Mouse (Mus musculus): ENCODE results near the gene 1700030K09Rik. TPM values are rescaled to one million over a fixed set of nuclear protein-coding genes. Genes with fewer than 3 reads are reported as not detected.

Gene 1700030K09Rik
- polyA plus RNA-seq (2014; fragmentation: Nextera tagmentation; extraction: Ambion mirVana), result 8.1 and 9.4 TPM in 2 replicates

- no peaks in the 10 kb centered on the region for H3K27me3 ChIP-seq (ENCODE audit: control insufficient read depth, insufficient read depth, low read length)
- peak within 1 kb of the TSS; percentile 85 for H3K4me2 ChIP-seq (ENCODE audit: low read length)
- peaks cover 4 to 6% of the 10 kb centered on the region in 2 experiments; a peak in 3 of 4 replicates for H3K4me1 ChIP-seq (ENCODE audit: control insufficient read depth in 2 of 2, insufficient read depth in 2 of 2, low read length in 2 of 2)
- H3K36me3 ChIP-seq (ENCODE audit: control insufficient read depth, insufficient read depth, low read length), result no peaks in the 10 kb centered on the region
- peak; percentile 98 for ATAC-seq (ENCODE audit: insufficient number of reproducible peaks, insufficient read depth, low FRiP score, low read depth)
- WGBS, result 4% methylated on average over 34 of the region's 34 CpGs
- peak within 1 kb of the TSS; percentile 47 to 63 for H3K4me3 ChIP-seq (ENCODE audit: control insufficient read depth in 1 of 2, insufficient read depth in 1 of 2, low read depth in 1 of 2, low read length in 2 of 2)
- peak within 1 kb of the TSS in 1 of 2 experiments; percentile 6; a peak in 2 of 4 replicates for H3K27ac ChIP-seq (replicated peaks in 1 of 2; ENCODE audit: control insufficient read depth in 1 of 2, insufficient read depth in 1 of 2, low read depth in 2 of 2, low read length in 2 of 2)
- H3K9ac ChIP-seq (ENCODE audit: low read length), result peak within 1 kb of the TSS; percentile 81
- no peaks in the 10 kb centered on the region for H3K9me3 ChIP-seq (ENCODE audit: control insufficient read depth, low read length)
Observed at GRCm38 (mm10) chr8:72443338-72443993, at the start of gene 1700030K09Rik, which contains the start of gene Calr3. TSS of gene 1700030K09Rik (plus strand) at chr8:72443880. TSS of gene Calr3 (minus strand) at chr8:72443870.

- ATAC-seq (ENCODE audit: insufficient number of reproducible peaks, insufficient read depth, low FRiP score, low read depth), result no peak
Observed at GRCm38 (mm10) chr8:72401381-72401780, 42.3 kb upstream of the 1700030K09Rik start.

GRCm38 (mm10) chr8:72402981-72403380 is 40.7 kb upstream of the 1700030K09Rik start:
- H3K9me3 ChIP-seq (ENCODE audit: control insufficient read depth, low read length), result no peaks in the 10 kb centered on the region
- ATAC-seq (ENCODE audit: insufficient number of reproducible peaks, insufficient read depth, low FRiP score, low read depth), result no peak
- no peaks in the 10 kb centered on the region for H3K27me3 ChIP-seq (ENCODE audit: control insufficient read depth, insufficient read depth, low read length)
- H3K9ac ChIP-seq (ENCODE audit: low read length), result no peak overlapping the region
- peaks cover 20% of the 10 kb centered on the region for H3K36me3 ChIP-seq (ENCODE audit: control insufficient read depth, insufficient read depth, low read length)
- H3K4me2 ChIP-seq (ENCODE audit: low read length), result no peak overlapping the region
- 89% methylated on average over 3 of the region's 3 CpGs for WGBS
- peaks cover 3 to 21% of the 10 kb centered on the region in 2 experiments; a peak in 3 of 4 replicates for H3K4me1 ChIP-seq (ENCODE audit: control insufficient read depth in 2 of 2, insufficient read depth in 2 of 2, low read length in 2 of 2)
- H3K27ac ChIP-seq (replicated peaks in 1 of 2; ENCODE audit: control insufficient read depth in 1 of 2, insufficient read depth in 1 of 2, low read depth in 2 of 2, low read length in 2 of 2), result no peak overlapping the region
- H3K4me3 ChIP-seq (ENCODE audit: control insufficient read depth in 1 of 2, insufficient read depth in 1 of 2, low read depth in 1 of 2, low read length in 2 of 2), result no peak overlapping the region

More at GRCm38 (mm10) chr8:72401381-72401780, 42.3 kb upstream of the 1700030K09Rik start:
- Histone ChIP-seq H3K27ac (replicated peaks in 1 of 2; ENCODE audit: control insufficient read depth in 1 of 2, insufficient read depth in 1 of 2, low read depth in 2 of 2, low read length in 2 of 2) (no peak overlapping the region), H3K4me1 (ENCODE audit: control insufficient read depth in 2 of 2, insufficient read depth in 2 of 2, low read length in 2 of 2) (peaks cover 3 to 17% of the 10 kb centered on the region in 2 experiments; a peak in 3 of 4 replicates), H3K9me3 (ENCODE audit: control insufficient read depth, low read length) (no peaks in the 10 kb centered on the region), H3K27me3 (ENCODE audit: control insufficient read depth, insufficient read depth, low read length) (no peaks in the 10 kb centered on the region), H3K4me3 (ENCODE audit: control insufficient read depth in 1 of 2, insufficient read depth in 1 of 2, low read depth in 1 of 2, low read length in 2 of 2) (no peak overlapping the region), H3K9ac (ENCODE audit: low read length) (no peak overlapping the region), H3K4me2 (ENCODE audit: low read length) (no peak overlapping the region), H3K36me3 (ENCODE audit: control insufficient read depth, insufficient read depth, low read length) (peaks cover 36% of the 10 kb centered on the region)
- 88% methylated on average over 1 of the region's 1 CpGs for WGBS

GRCm38 (mm10) chr8:72407878-72408277 is 35.8 kb upstream of the 1700030K09Rik start:
- Histone ChIP-seq H3K27ac (replicated peaks in 1 of 2; ENCODE audit: control insufficient read depth in 1 of 2, insufficient read depth in 1 of 2, low read depth in 2 of 2, low read length in 2 of 2) (no peak overlapping the region), H3K4me1 (ENCODE audit: control insufficient read depth in 2 of 2, insufficient read depth in 2 of 2, low read length in 2 of 2) (peaks cover 0 to 33% of the 10 kb centered on the region in 2 experiments; a peak in 3 of 4 replicates), H3K27me3 (ENCODE audit: control insufficient read depth, insufficient read depth, low read length) (no peaks in the 10 kb centered on the region), H3K9ac (ENCODE audit: low read length) (no peak overlapping the region), H3K9me3 (ENCODE audit: control insufficient read depth, low read length) (no peaks in the 10 kb centered on the region), H3K4me3 (ENCODE audit: control insufficient read depth in 1 of 2, insufficient read depth in 1 of 2, low read depth in 1 of 2, low read length in 2 of 2) (no peak overlapping the region), H3K36me3 (ENCODE audit: control insufficient read depth, insufficient read depth, low read length) (peaks cover 6% of the 10 kb centered on the region; the same call in 1 of the 2 replicates), H3K4me2 (ENCODE audit: low read length) (no peak overlapping the region)
- 86% methylated on average over 1 of the region's 1 CpGs for WGBS
- no peak for ATAC-seq (ENCODE audit: insufficient number of reproducible peaks, insufficient read depth, low FRiP score, low read depth)

GRCm38 (mm10) chr8:72409443-72409842 is 34.2 kb upstream of the 1700030K09Rik start:
- WGBS, result 69% methylated on average over 3 of the region's 3 CpGs
- Histone ChIP-seq H3K27ac (replicated peaks in 1 of 2; ENCODE audit: control insufficient read depth in 1 of 2, insufficient read depth in 1 of 2, low read depth in 2 of 2, low read length in 2 of 2) (no peak overlapping the region), H3K9ac (ENCODE audit: low read length) (no peak overlapping the region), H3K4me3 (ENCODE audit: control insufficient read depth in 1 of 2, insufficient read depth in 1 of 2, low read depth in 1 of 2, low read length in 2 of 2) (no peak overlapping the region), H3K36me3 (ENCODE audit: control insufficient read depth, insufficient read depth, low read length) (peaks cover 19% of the 10 kb centered on the region; the same call in 1 of the 2 replicates), H3K4me2 (ENCODE audit: low read length) (no peak overlapping the region), H3K4me1 (ENCODE audit: control insufficient read depth in 2 of 2, insufficient read depth in 2 of 2, low read length in 2 of 2) (peaks cover 4 to 39% of the 10 kb centered on the region in 2 experiments; a peak in 3 of 4 replicates), H3K27me3 (ENCODE audit: control insufficient read depth, insufficient read depth, low read length) (no peaks in the 10 kb centered on the region), H3K9me3 (ENCODE audit: control insufficient read depth, low read length) (no peaks in the 10 kb centered on the region)
- ATAC-seq (ENCODE audit: insufficient number of reproducible peaks, insufficient read depth, low FRiP score, low read depth), result no peak

GRCm38 (mm10) chr8:72413839-72414238 is 29.8 kb upstream of the 1700030K09Rik start:
- 0 out of 2 replicates have a peak, but pooled peaks have one; percentile 36 for ATAC-seq (ENCODE audit: insufficient number of reproducible peaks, insufficient read depth, low FRiP score, low read depth)
- Histone ChIP-seq H3K27me3 (ENCODE audit: control insufficient read depth, insufficient read depth, low read length) (no peaks in the 10 kb centered on the region), H3K36me3 (ENCODE audit: control insufficient read depth, insufficient read depth, low read length) (peaks cover 26% of the 10 kb centered on the region; the same call in 1 of the 2 replicates), H3K9me3 (ENCODE audit: control insufficient read depth, low read length) (no peaks in the 10 kb centered on the region), H3K4me3 (ENCODE audit: control insufficient read depth in 1 of 2, insufficient read depth in 1 of 2, low read depth in 1 of 2, low read length in 2 of 2) (no peak overlapping the region), H3K4me2 (ENCODE audit: low read length) (no peak overlapping the region), H3K27ac (replicated peaks in 1 of 2; ENCODE audit: control insufficient read depth in 1 of 2, insufficient read depth in 1 of 2, low read depth in 2 of 2, low read length in 2 of 2) (no peak overlapping the region), H3K4me1 (ENCODE audit: control insufficient read depth in 2 of 2, insufficient read depth in 2 of 2, low read length in 2 of 2) (peaks cover 33 to 77% of the 10 kb centered on the region in 2 experiments), H3K9ac (ENCODE audit: low read length) (no peak overlapping the region)
- WGBS, result 58% methylated on average over 7 of the region's 7 CpGs

- no peak overlapping the region for H3K27ac ChIP-seq (replicated peaks in 1 of 2; ENCODE audit: control insufficient read depth in 1 of 2, insufficient read depth in 1 of 2, low read depth in 2 of 2, low read length in 2 of 2)
- 45% methylated on average over 2 of the region's 2 CpGs for WGBS
- no peak overlapping the region for H3K4me3 ChIP-seq (ENCODE audit: control insufficient read depth in 1 of 2, insufficient read depth in 1 of 2, low read depth in 1 of 2, low read length in 2 of 2)
- no peak for ATAC-seq (ENCODE audit: insufficient number of reproducible peaks, insufficient read depth, low FRiP score, low read depth)
- no peaks in the 10 kb centered on the region for H3K9me3 ChIP-seq (ENCODE audit: control insufficient read depth, low read length)
- peaks cover 29% of the 10 kb centered on the region; the same call in 1 of the 2 replicates for H3K36me3 ChIP-seq (ENCODE audit: control insufficient read depth, insufficient read depth, low read length)
- H3K4me2 ChIP-seq (ENCODE audit: low read length), result no peak overlapping the region
- peak overlapping the region; percentile 22 for H3K9ac ChIP-seq (ENCODE audit: low read length)
- H3K27me3 ChIP-seq (ENCODE audit: control insufficient read depth, insufficient read depth, low read length), result no peaks in the 10 kb centered on the region
- peaks cover 39 to 82% of the 10 kb centered on the region in 2 experiments for H3K4me1 ChIP-seq (ENCODE audit: control insufficient read depth in 2 of 2, insufficient read depth in 2 of 2, low read length in 2 of 2)
Observed at GRCm38 (mm10) chr8:72415252-72415651, 28.4 kb upstream of the 1700030K09Rik start.
